Mouse (Mus musculus): ENCODE measurements at regions not wholly inside any gene's neighbourhood (a gene's known extent, or its start where the extent isn't known, plus 50 kb on each side); places are given as distances from the start of the nearest gene placed in this dataset.

DNA sequence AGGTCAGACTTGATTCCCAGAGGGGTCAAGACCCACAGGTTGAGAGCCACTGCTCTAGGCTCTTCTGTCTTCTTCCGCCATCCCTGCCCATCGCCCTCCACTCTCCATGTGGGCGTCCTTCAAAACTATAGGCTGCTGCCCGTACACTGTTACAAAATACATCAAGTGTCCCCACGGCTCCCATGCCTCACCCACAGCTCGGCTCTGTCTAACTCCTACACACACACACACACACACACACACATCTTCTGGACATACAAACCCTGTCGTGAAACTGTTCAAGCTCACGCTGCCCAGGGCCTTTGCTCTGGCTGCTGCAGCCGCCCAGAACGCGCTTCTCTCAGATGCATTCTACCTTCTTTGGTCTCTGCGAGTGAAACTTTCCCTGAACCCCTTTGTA is 67.1 kb upstream of the Tmem189 start:
- TF ChIP-seq POLR2A (IDR thresholded peaks at IDR 0.05; ENCODE audit: insufficient read depth, low read length) (no peak), CTCF (IDR thresholded peaks at IDR 0.05; ENCODE audit: low read depth, low read length) (no peak), EP300 (IDR thresholded peaks at IDR 0.05; ENCODE audit: insufficient read depth, low read depth, low read length) (no peak)
- Histone ChIP-seq H3K9ac (ENCODE audit: low read depth, poor library complexity, severe bottlenecking) (no peak overlapping the region), H3K27me3 (ENCODE audit: control insufficient read depth, insufficient read depth, low read length, poor library complexity, severe bottlenecking) (no peaks in the 10 kb centered on the region), H3K4me3 (ENCODE audit: low read depth, low read length) (no peak overlapping the region), H3K9me3 (replicated peaks; ENCODE audit: control insufficient read depth, insufficient read depth, low read length, poor library complexity, severe bottlenecking) (no peaks in the 10 kb centered on the region), H3K27ac (ENCODE audit: insufficient read depth, low read length) (no peak overlapping the region), H3K4me1 (ENCODE audit: control insufficient read depth, insufficient read depth, low read length) (no peaks in the 10 kb centered on the region), H3K36me3 (ENCODE audit: control insufficient read depth, insufficient read depth, low read length, poor library complexity, severe bottlenecking) (no peaks in the 10 kb centered on the region)

DNA sequence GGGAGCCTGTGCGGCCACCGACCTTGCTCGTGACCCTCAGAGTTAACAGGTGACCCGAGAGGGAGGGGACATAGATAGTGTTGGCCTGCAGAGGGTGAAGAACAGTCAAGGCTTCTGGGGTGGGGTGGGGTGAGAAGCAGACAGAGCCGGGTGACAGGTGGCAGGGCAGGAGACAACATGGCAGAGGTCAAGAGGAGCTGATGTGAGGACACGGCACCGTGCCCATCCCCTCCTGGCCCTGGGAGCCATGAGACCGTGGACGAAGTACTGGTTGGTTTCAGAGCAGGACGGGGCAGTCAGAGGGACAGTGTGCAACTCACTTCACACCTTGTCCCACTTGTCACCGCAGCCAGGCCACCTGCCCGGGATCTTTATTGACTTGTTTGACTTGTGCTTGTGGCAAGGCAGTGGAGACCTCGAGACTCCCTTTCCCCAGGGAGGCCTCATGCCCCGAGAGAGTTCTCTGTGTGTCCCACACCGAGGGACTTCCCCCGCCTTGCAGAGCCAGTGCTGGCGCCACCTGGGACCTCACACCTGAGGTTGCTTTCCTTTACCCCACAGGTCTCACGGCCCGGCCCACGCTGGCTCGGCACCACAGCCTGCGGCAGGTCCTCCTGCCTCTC is 65.4 kb upstream of the Tmem189 start:
- Histone ChIP-seq H3K27me3 (ENCODE audit: control insufficient read depth, insufficient read depth, low read length, poor library complexity, severe bottlenecking) (no peaks in the 10 kb centered on the region), H3K36me3 (ENCODE audit: control insufficient read depth, insufficient read depth, low read length, poor library complexity, severe bottlenecking) (no peaks in the 10 kb centered on the region), H3K4me1 (ENCODE audit: control insufficient read depth, insufficient read depth, low read length) (no peaks in the 10 kb centered on the region), H3K9me3 (replicated peaks; ENCODE audit: control insufficient read depth, insufficient read depth, low read length, poor library complexity, severe bottlenecking) (no peaks in the 10 kb centered on the region), H3K4me3 (ENCODE audit: low read depth, low read length) (no peak overlapping the region), H3K9ac (ENCODE audit: low read depth, poor library complexity, severe bottlenecking) (no peak overlapping the region), H3K27ac (ENCODE audit: insufficient read depth, low read length) (no peak overlapping the region)
- no peak for TF ChIP-seq POLR2A (IDR thresholded peaks at IDR 0.05; ENCODE audit: insufficient read depth, low read length)
- no peak for TF ChIP-seq CTCF (IDR thresholded peaks at IDR 0.05; ENCODE audit: low read depth, low read length)
- no peak for TF ChIP-seq EP300 (IDR thresholded peaks at IDR 0.05; ENCODE audit: insufficient read depth, low read depth, low read length)

DNA sequence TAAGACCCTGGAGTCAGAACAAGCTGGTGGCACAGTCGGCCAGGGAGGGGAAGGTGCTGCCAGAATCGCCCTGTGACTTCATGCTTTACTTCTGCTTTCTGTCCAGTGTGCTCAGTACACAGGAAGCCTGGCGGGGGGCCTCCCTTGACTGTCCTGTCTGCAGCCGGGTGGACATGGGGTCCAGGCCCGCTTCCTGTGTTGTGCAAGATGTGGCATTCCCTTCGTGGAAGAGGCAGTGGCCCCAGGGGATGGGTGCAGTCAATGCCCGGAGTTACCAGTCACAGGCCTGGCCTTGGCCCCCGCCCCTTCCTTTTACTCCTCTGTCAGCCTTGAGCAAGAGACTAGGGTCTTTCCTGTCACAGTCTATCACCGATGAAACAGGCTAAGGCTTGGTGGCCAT is 64.3 kb upstream of the Tmem189 start:
- H3K9ac ChIP-seq (ENCODE audit: low read depth, poor library complexity, severe bottlenecking): no peak overlapping the region
- H3K9me3 ChIP-seq (replicated peaks; ENCODE audit: control insufficient read depth, insufficient read depth, low read length, poor library complexity, severe bottlenecking): no peaks in the 10 kb centered on the region
- TF ChIP-seq POLR2A (IDR thresholded peaks at IDR 0.05; ENCODE audit: insufficient read depth, low read length): no peak
- TF ChIP-seq CTCF (IDR thresholded peaks at IDR 0.05; ENCODE audit: low read depth, low read length): no peak
- TF ChIP-seq EP300 (IDR thresholded peaks at IDR 0.05; ENCODE audit: insufficient read depth, low read depth, low read length): no peak
- no peaks in the 10 kb centered on the region for H3K36me3 ChIP-seq (ENCODE audit: control insufficient read depth, insufficient read depth, low read length, poor library complexity, severe bottlenecking)
- no peak overlapping the region for H3K4me3 ChIP-seq (ENCODE audit: low read depth, low read length)
- no peaks in the 10 kb centered on the region for H3K4me1 ChIP-seq (ENCODE audit: control insufficient read depth, insufficient read depth, low read length)
- no peak overlapping the region for H3K27ac ChIP-seq (ENCODE audit: insufficient read depth, low read length)
- H3K27me3 ChIP-seq (ENCODE audit: control insufficient read depth, insufficient read depth, low read length, poor library complexity, severe bottlenecking): no peaks in the 10 kb centered on the region

DNA sequence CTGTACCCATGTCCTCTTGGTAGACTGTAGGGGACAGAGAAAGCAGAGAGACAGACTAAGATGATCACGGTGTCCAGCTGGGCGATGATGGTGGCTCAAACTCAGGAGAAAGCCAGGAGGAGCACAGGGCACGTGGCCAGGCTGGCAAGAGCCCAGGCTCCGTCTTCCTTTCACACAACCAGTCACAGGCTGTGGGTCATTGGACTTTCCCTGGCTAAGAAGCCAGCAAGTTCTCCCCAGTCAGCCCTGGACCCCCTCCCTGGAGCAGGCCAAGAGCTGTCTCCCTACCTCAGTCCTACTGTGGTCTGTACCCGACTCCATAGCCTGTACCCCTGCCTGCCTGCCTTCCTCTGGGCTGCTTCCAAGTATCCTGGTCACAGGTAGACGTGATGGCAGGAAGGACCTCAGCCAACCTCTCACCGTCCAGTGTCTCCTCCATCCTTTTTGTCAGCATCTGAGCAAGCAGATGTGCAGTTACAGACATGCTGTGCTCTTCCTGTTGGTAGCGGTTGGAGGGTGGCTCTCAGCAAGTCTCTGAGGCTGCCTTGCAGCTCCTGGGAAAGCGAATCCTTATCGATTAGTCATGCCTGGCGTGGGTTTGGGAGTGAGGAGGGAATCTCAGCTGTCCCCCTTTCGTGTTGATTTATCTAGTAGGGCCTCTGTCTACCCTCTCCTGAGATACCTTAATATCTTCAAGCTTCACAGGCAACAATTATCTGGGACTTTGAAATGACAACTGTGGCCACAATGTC is 63.4 kb upstream of the Tmem189 start:
- no peak overlapping the region for H3K9ac ChIP-seq (ENCODE audit: low read depth, poor library complexity, severe bottlenecking)
- no peaks in the 10 kb centered on the region for H3K9me3 ChIP-seq (replicated peaks; ENCODE audit: control insufficient read depth, insufficient read depth, low read length, poor library complexity, severe bottlenecking)
- no peak overlapping the region for H3K4me3 ChIP-seq (ENCODE audit: low read depth, low read length)
- no peaks in the 10 kb centered on the region for H3K36me3 ChIP-seq (ENCODE audit: control insufficient read depth, insufficient read depth, low read length, poor library complexity, severe bottlenecking)
- TF ChIP-seq EP300 (IDR thresholded peaks at IDR 0.05; ENCODE audit: insufficient read depth, low read depth, low read length): no peak
- TF ChIP-seq CTCF (IDR thresholded peaks at IDR 0.05; ENCODE audit: low read depth, low read length): no peak
- no peak for TF ChIP-seq POLR2A (IDR thresholded peaks at IDR 0.05; ENCODE audit: insufficient read depth, low read length)
- no peak overlapping the region for H3K27ac ChIP-seq (ENCODE audit: insufficient read depth, low read length)
- H3K4me1 ChIP-seq (ENCODE audit: control insufficient read depth, insufficient read depth, low read length): no peaks in the 10 kb centered on the region
- H3K27me3 ChIP-seq (ENCODE audit: control insufficient read depth, insufficient read depth, low read length, poor library complexity, severe bottlenecking): no peaks in the 10 kb centered on the region

DNA sequence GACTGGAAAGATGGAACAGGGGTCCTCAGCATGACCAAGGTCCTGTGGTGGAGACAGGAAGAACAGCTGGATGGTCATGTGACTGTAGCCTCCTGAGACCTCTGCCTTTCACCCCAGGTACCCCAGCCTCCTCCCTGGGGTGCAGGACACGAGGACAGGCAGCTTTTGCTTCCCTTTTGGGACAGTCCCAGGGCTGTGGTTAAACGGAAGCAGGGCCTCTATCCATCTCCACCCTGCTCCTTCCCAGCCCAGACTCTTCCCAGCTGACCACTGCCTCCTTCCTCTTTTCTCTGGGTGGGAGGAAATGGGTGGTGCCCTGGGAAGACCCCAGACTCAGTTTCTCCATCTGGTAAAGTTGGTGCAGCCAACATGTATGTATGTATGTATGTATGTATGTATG is 62.0 kb upstream of the Tmem189 start:
- no peak overlapping the region for H3K9ac ChIP-seq (ENCODE audit: low read depth, poor library complexity, severe bottlenecking)
- no peak overlapping the region for H3K4me3 ChIP-seq (ENCODE audit: low read depth, low read length)
- no peaks in the 10 kb centered on the region for H3K36me3 ChIP-seq (ENCODE audit: control insufficient read depth, insufficient read depth, low read length, poor library complexity, severe bottlenecking)
- no peaks in the 10 kb centered on the region for H3K27me3 ChIP-seq (ENCODE audit: control insufficient read depth, insufficient read depth, low read length, poor library complexity, severe bottlenecking)
- no peak overlapping the region for H3K27ac ChIP-seq (ENCODE audit: insufficient read depth, low read length)
- no peaks in the 10 kb centered on the region for H3K9me3 ChIP-seq (replicated peaks; ENCODE audit: control insufficient read depth, insufficient read depth, low read length, poor library complexity, severe bottlenecking)
- H3K4me1 ChIP-seq (ENCODE audit: control insufficient read depth, insufficient read depth, low read length): no peaks in the 10 kb centered on the region
- TF ChIP-seq CTCF (IDR thresholded peaks at IDR 0.05; ENCODE audit: low read depth, low read length): no peak
- no peak for TF ChIP-seq POLR2A (IDR thresholded peaks at IDR 0.05; ENCODE audit: insufficient read depth, low read length)
- TF ChIP-seq EP300 (IDR thresholded peaks at IDR 0.05; ENCODE audit: insufficient read depth, low read depth, low read length): no peak

DNA sequence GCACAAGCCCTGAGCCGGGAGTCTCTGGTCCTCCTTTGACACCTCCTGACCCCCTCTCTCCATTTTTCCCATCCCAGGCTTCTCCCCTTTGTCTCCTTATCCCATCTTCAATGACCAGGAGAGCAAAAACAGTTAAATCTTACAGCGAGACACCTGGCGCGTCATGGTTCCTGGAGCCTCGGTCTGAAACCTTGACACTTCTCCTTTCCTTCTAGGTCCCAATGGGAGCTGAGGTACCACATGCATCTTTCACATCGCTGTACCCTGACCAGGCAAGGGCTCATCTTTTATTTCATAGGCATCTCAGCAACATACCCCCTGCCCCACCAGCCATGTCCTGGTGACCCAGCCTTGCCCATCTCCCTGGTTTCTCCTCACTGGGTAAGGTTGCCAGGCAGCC is 58.7 kb upstream of the Tmem189 start:
- Histone ChIP-seq H3K9me3 (replicated peaks; ENCODE audit: control insufficient read depth, insufficient read depth, low read length, poor library complexity, severe bottlenecking) (no peaks in the 10 kb centered on the region), H3K27ac (ENCODE audit: insufficient read depth, low read length) (no peak overlapping the region)

More for the DNA sequence above, 58.7 kb upstream of the Tmem189 start:
- Histone ChIP-seq H3K4me1 (ENCODE audit: control insufficient read depth, insufficient read depth, low read length) (no peaks in the 10 kb centered on the region), H3K4me3 (ENCODE audit: low read depth, low read length) (no peak overlapping the region), H3K27me3 (ENCODE audit: control insufficient read depth, insufficient read depth, low read length, poor library complexity, severe bottlenecking) (no peaks in the 10 kb centered on the region), H3K9ac (ENCODE audit: low read depth, poor library complexity, severe bottlenecking) (no peak overlapping the region), H3K36me3 (ENCODE audit: control insufficient read depth, insufficient read depth, low read length, poor library complexity, severe bottlenecking) (no peaks in the 10 kb centered on the region)
- TF ChIP-seq CTCF (IDR thresholded peaks at IDR 0.05; ENCODE audit: low read depth, low read length) (no peak), POLR2A (IDR thresholded peaks at IDR 0.05; ENCODE audit: insufficient read depth, low read length) (no peak), EP300 (IDR thresholded peaks at IDR 0.05; ENCODE audit: insufficient read depth, low read depth, low read length) (no peak)
